Mouse (Mus musculus): ENCODE data around the gene Lhpp.

DNA sequence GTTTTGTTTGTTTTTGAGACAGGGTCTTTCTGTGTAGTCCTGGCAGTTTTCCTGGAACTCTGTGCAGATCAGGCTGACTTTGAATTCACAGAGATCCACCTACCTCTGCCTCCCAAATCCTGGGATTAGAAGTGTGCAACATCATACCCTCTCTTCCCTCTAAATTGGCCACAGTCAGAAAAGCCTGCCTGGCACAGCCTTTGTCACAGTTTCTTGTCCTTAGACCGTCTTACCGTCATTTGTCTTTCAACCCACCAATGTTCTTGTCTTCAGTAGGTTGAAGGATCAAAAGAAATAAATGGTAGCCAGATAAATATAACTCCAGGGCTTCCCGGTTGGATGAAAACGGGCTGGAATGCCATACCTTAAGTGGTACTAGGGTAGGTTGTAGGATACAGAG lies 5.7 kb upstream of the Lhpp start:
- no peak for TF ChIP-seq CTCF (IDR thresholded peaks at IDR 0.05; ENCODE audit: low read depth)
- no peak for TF ChIP-seq EP300 (optimal IDR thresholded peaks at IDR 0.05)
